Mouse (Mus musculus) large intestine, adult 2 months (tissue): ENCODE results near the gene Pfn1. TPM values are rescaled to one million over a fixed set of nuclear protein-coding genes. Genes with fewer than 3 reads are reported as not detected.

ENCODE experiments used
- DNase-seq: peaks from one replicate; pipeline ENCODE4 v3.0.0-alpha.2; 2012; ENCODE audit warnings: low read depth, low spot score
- WGBS: fragments of 180-500 bp; shearing (Covaris S2); methylation state at CpG from one replicate; pipeline ENCODE4 v1.1.7; 2018; 5-methylcytosine and 5-hydroxymethylcytosine counted together
- polyA plus RNA-seq: library from polyadenylated mRNA; depleted of rRNA; stranded (reverse); fragments of >200 nt; gene quantifications from 2 replicates; pipeline ENCODE4 v1.2.3, GENCODE M21; 2012; rRNA removed

Gene Pfn1
- polyA plus RNA-seq: 2,199 and 2,395 TPM in 2 replicates

- DNase-seq: no peak
- WGBS: 1% methylated on average over 57 of the region's 61 CpGs
Measured at GRCm38 (mm10) chr11:70654198-70654922, at the start of gene Pfn1. Gene Pfn1 (minus strand): TSS chr11:70654644.

- 71% methylated on average over 6 of the region's 6 CpGs for WGBS
- DNase-seq: no peak
Measured at GRCm38 (mm10) chr11:70702781-70703180, 48.3 kb upstream of the Pfn1 start.

GRCm38 (mm10) chr11:70701984-70702733 lies 47.7 kb upstream of the Pfn1 start:
- no peak for DNase-seq
- 71% methylated on average over 6 of the region's 6 CpGs for WGBS

GRCm38 (mm10) chr11:70701221-70701955 lies 46.9 kb upstream of the Pfn1 start:
- 6% methylated on average over 10 of the region's 10 CpGs for WGBS
- DNase-seq: no peak

GRCm38 (mm10) chr11:70700613-70701012 lies 46.2 kb upstream of the Pfn1 start:
- under 1% methylated on average over 34 of the region's 34 CpGs for WGBS
- no peak for DNase-seq

- no peak for DNase-seq
Measured at GRCm38 (mm10) chr11:70699722-70700556, 45.5 kb upstream of the Pfn1 start, which contains the start of the genes Inca1 and Kif1c. Gene Inca1 (minus strand): TSS chr11:70700155. Gene Kif1c (plus strand): TSS chr11:70700548.

GRCm38 (mm10) chr11:70699051-70699450 lies 44.6 kb upstream of the Pfn1 start:
- WGBS: 77% methylated on average over 2 of the region's 2 CpGs
- DNase-seq: no peak

More at GRCm38 (mm10) chr11:70699722-70700556, 45.5 kb upstream of the Pfn1 start, which contains the start of the genes Inca1 and Kif1c:
- WGBS: 1% methylated on average over 69 of the region's 69 CpGs

GRCm38 (mm10) chr11:70697376-70697775 lies 42.9 kb upstream of the Pfn1 start:
- DNase-seq: no peak
- WGBS: 78% methylated on average over 3 of the region's 3 CpGs

GRCm38 (mm10) chr11:70693504-70693903 lies 39.1 kb upstream of the Pfn1 start:
- 84% methylated on average over 3 of the region's 3 CpGs for WGBS

GRCm38 (mm10) chr11:70689578-70689977 lies 35.1 kb upstream of the Pfn1 start:
- WGBS: 38% methylated on average over 4 of the region's 4 CpGs
- DNase-seq: no peak

More at GRCm38 (mm10) chr11:70693504-70693903, 39.1 kb upstream of the Pfn1 start:
- no peak for DNase-seq

GRCm38 (mm10) chr11:70688372-70688771 lies 33.9 kb upstream of the Pfn1 start:
- DNase-seq: no peak
- WGBS: 27% methylated on average over 8 of the region's 8 CpGs

GRCm38 (mm10) chr11:70687601-70688199 lies 33.3 kb upstream of the Pfn1 start, which contains the start of gene Camta2:
Gene Camta2 (minus strand): TSS chr11:70688105.
- WGBS: 1% methylated on average over 55 of the region's 55 CpGs
- no peak for DNase-seq

- WGBS: 2% methylated on average over 16 of the region's 16 CpGs
- no peak for DNase-seq
Measured at GRCm38 (mm10) chr11:70686901-70687566, 32.6 kb upstream of the Pfn1 start.

GRCm38 (mm10) chr11:70683640-70684039 lies 29.2 kb upstream of the Pfn1 start:
- WGBS: 88% methylated on average over 5 of the region's 5 CpGs
- no peak for DNase-seq

- 72% methylated on average over 11 of the region's 11 CpGs for WGBS
- no peak for DNase-seq
Measured at GRCm38 (mm10) chr11:70681897-70682581, 27.6 kb upstream of the Pfn1 start.

GRCm38 (mm10) chr11:70681170-70681569 lies 26.7 kb upstream of the Pfn1 start:
- WGBS: 85% methylated on average over 12 of the region's 12 CpGs
- no peak for DNase-seq

- 82% methylated on average over 8 of the region's 8 CpGs for WGBS
- no peak for DNase-seq
Measured at GRCm38 (mm10) chr11:70679894-70680293, 25.4 kb upstream of the Pfn1 start.

GRCm38 (mm10) chr11:70679361-70679760 lies 24.9 kb upstream of the Pfn1 start:
- no peak for DNase-seq
- WGBS: 95% methylated on average over 8 of the region's 8 CpGs
